In genomic region chr11:35122091-35122811, GRCm38 (mm10) we compare ENCODE assay signal across 9 mouse cellular contexts. TPM values are rescaled to one million over a fixed set of nuclear protein-coding genes. Genes with fewer than 3 reads are reported as not detected.
DNase-seq lines count a peak whose midpoint lies in the region; ATAC-seq and TF ChIP-seq lines count a peak whose summit lies in the region.
"Had no signal": no experiment of that assay in that cellular context is flagged by ENCODE, and none has a peak within 500 bp of the region (broad histone marks: within the 10 kb centered on the region; RNA-seq: fewer than 3 reads in every experiment).

No protein-coding gene starts in this region.

- H3K4me1 ChIP-seq in heart, embryonic 14.5 days (ENCODE audit: control insufficient read depth in 2 of 2, insufficient read depth in 2 of 2, low read length in 2 of 2): peaks cover 12 to 21% of the 10 kb centered on the region in 2 experiments
- H3K4me1 ChIP-seq in liver, embryonic 11.5 days (replicated peaks; ENCODE audit: control insufficient read depth, insufficient read depth, low read length): no peaks in the 10 kb centered on the region
- peaks cover 12% of the 10 kb centered on the region for H3K4me1 ChIP-seq in olfactory bulb, adult 2 months (ENCODE audit: control insufficient read depth, insufficient read depth, low read length)

- no peaks in the 10 kb centered on the region for H3K9me3 ChIP-seq in heart, embryonic 14.5 days (ENCODE audit: control insufficient read depth, low read length)
- H3K9me3 ChIP-seq in liver, embryonic 11.5 days (ENCODE audit: control insufficient read depth, low read length): no peaks in the 10 kb centered on the region

- no peak for ATAC-seq in heart, embryonic 14.5 days (ENCODE audit: insufficient number of reproducible peaks, insufficient read depth, low FRiP score, low read depth)
- ATAC-seq in liver, embryonic 11.5 days (replicated peaks; ENCODE audit: low FRiP score): no peak

- peaks cover 19% of the 10 kb centered on the region for H3K27me3 ChIP-seq in heart, embryonic 14.5 days (ENCODE audit: control insufficient read depth, insufficient read depth, low read length)
- H3K27me3 ChIP-seq in liver, embryonic 11.5 days (replicated peaks; ENCODE audit: control insufficient read depth, insufficient read depth, low read length): peaks cover 49% of the 10 kb centered on the region
- H3K27me3 ChIP-seq: CH12.LX had no signal

- peak overlapping the region; percentile 92 for H3K4me2 ChIP-seq in heart, embryonic 14.5 days (ENCODE audit: low read length)
- H3K4me2 ChIP-seq in liver, embryonic 11.5 days: peak overlapping the region; percentile 72

- peak overlapping the region; percentile 81 for H3K27ac ChIP-seq in gastrocnemius, adult 2 months
- H3K27ac ChIP-seq in heart, embryonic 14.5 days (replicated peaks in 1 of 2; ENCODE audit: control insufficient read depth in 1 of 2, insufficient read depth in 1 of 2, low read depth in 2 of 2, low read length in 2 of 2): no peak overlapping the region
- H3K27ac ChIP-seq in liver, embryonic 11.5 days (ENCODE audit: low read depth, low read length): no peak overlapping the region
- H3K27ac ChIP-seq in olfactory bulb, adult 2 months (ENCODE audit: insufficient read depth, low read depth, low read length): no peak overlapping the region

- peak overlapping the region; percentile 72 for H3K9ac ChIP-seq in heart, embryonic 14.5 days (ENCODE audit: low read length)
- H3K9ac ChIP-seq in liver, embryonic 11.5 days (ENCODE audit: low read depth, low read length): no peak overlapping the region

- no peaks in the 10 kb centered on the region for H3K36me3 ChIP-seq in heart, embryonic 14.5 days (ENCODE audit: control insufficient read depth, insufficient read depth, low read length)
- H3K36me3 ChIP-seq in liver, embryonic 11.5 days (ENCODE audit: control insufficient read depth, insufficient read depth, low read length): no peaks in the 10 kb centered on the region

- H3K4me3 ChIP-seq in gastrocnemius, adult 2 months: peak overlapping the region; percentile 77
- peak overlapping the region; percentile 68 to 70 for H3K4me3 ChIP-seq in heart, embryonic 14.5 days (ENCODE audit: control insufficient read depth in 1 of 2, insufficient read depth in 1 of 2, low read depth in 1 of 2, low read length in 2 of 2)
- H3K4me3 ChIP-seq in liver, embryonic 11.5 days (ENCODE audit: low read depth, low read length): peak overlapping the region; percentile 53
- H3K4me3 ChIP-seq in olfactory bulb, adult 2 months (ENCODE audit: insufficient read depth, low read depth, low read length): peak overlapping the region; percentile 66

- 3% methylated on average over 23 of the region's 23 CpGs for WGBS in heart, embryonic 14.5 days
- WGBS in liver, embryonic 11.5 days: 3% methylated on average over 23 of the region's 23 CpGs
- WGBS in olfactory bulb, adult 2 months: 8% methylated on average over 23 of the region's 23 CpGs

- peak; percentile 31 for DNase-seq in gastrocnemius, adult 2 months
- no peak for DNase-seq in gastrocnemius, postnatal 36 days
- DNase-seq in cerebellum, adult 9-11 months: peak; percentile 45
- no peak for DNase-seq in liver, embryonic 11.5 days (ENCODE audit: low spot score)
- DNase-seq in layer of hippocampus, adult 18-20 months (ENCODE audit: low spot score in 2 of 2): no peak
- no peak for DNase-seq in right cerebral cortex, postnatal 14 days

- TF ChIP-seq CTCF in gastrocnemius, adult 2 months (IDR thresholded peaks at IDR 0.05): no peak
- no peak for TF ChIP-seq CTCF in olfactory bulb, adult 2 months (IDR thresholded peaks at IDR 0.05; ENCODE audit: insufficient read depth, low read depth, low read length)

- intact Hi-C loops in gastrocnemius, adult 2 months (cut with DNase I): loop anchor here (5.0 kb wide), 1 partner anchor 110 kb away; no protein-coding TSS in a partner anchor
- intact Hi-C loops in gastrocnemius, postnatal 36 days (cut with DNase I): loop anchor here (10.0 kb wide), 1 partner anchor 543 kb away; no protein-coding TSS in a partner anchor

- no peak for TF ChIP-seq POLR2A in olfactory bulb, adult 2 months (IDR thresholded peaks at IDR 0.05; ENCODE audit: insufficient read depth, low read depth, low read length)

RNA-seq across cellular contexts. Expression of gene Slit3, which starts 1.2 kb away (rescaled TPM):
- total RNA-seq in gastrocnemius, adult 2 months (2021): 10 to 100 TPM in 1 of 2 experiments, 1 to 10 TPM in 1; 9.2 to 10.9 TPM
- total RNA-seq in gastrocnemius, postnatal 36 days (2021): 1 to 10 TPM; 9.3 to 9.8 TPM
- polyA plus RNA-seq in heart, embryonic 14.5 days (2014; fragmentation: Nextera tagmentation; extraction: Ambion mirVana): 19.1 and 25.7 TPM in 2 replicates
- 6.4 and 6.8 TPM in 2 replicates for polyA plus RNA-seq in liver, embryonic 11.5 days (2014; fragmentation: Nextera tagmentation; extraction: Ambion mirVana)
- not detected in 2 replicates for polyA plus RNA-seq in olfactory bulb, adult 2 months (2012; ENCODE audit: insufficient read depth, insufficient read length, low replicate concordance, missing spikeins)
- total RNA-seq in layer of hippocampus, adult 18-20 months (2021): 10 to 100 TPM; 91.5 to 93.5 TPM

Comparison
In these comparisons a context has a peak if more than half of its experiments do, and no peak if none do; other contexts are left out.
1. DNase-seq: peak in gastrocnemius, adult 2 months (single experiment) and cerebellum, adult 9-11 months (single experiment); none in gastrocnemius, postnatal 36 days (0 of 2), liver, embryonic 11.5 days (single experiment), layer of hippocampus, adult 18-20 months (0 of 2) and right cerebral cortex, postnatal 14 days (single experiment).
2. RNA of gene Slit3, which starts 1.2 kb away (total RNA-seq): 91.5 to 93.5 TPM in layer of hippocampus, adult 18-20 months; 9.2 to 10.9 TPM in gastrocnemius, adult 2 months and 9.3 to 9.8 TPM in gastrocnemius, postnatal 36 days; every median in the first group is over 4 times any median in the second.
3. Peak in every context shown above with its lines, with median percentiles within 50 percentile points of each other: H3K4me3 ChIP-seq.